Mouse (Mus musculus): ENCODE measurements around the gene Epb41l1. TPM values are rescaled to one million over a fixed set of nuclear protein-coding genes. Genes with fewer than 3 reads are reported as not detected.

The Epb41l1 gene
- total and polyA plus RNA-seq, 3 experiments = 7.3 to 8.2 (median 7.6) TPM

- H3K4me3 ChIP-seq = no peak overlapping the region
- peaks cover 3% of the 10 kb centered on the region; the same call in 1 of the 2 replicates for H3K4me1 ChIP-seq (ENCODE audit: control insufficient read depth, insufficient read depth, low read length)
- peak overlapping the region; percentile 78 for H3K27ac ChIP-seq
- H3K27me3 ChIP-seq (ENCODE audit: control insufficient read depth, insufficient read depth, low read length) = no peaks in the 10 kb centered on the region
- peak; percentile 59 to 72 for DNase-seq
- TF ChIP-seq CTCF (IDR thresholded peaks at IDR 0.05) = no peak
- TF ChIP-seq EP300 (IDR thresholded peaks at IDR 0.05; ENCODE audit: insufficient read depth, low read depth, low read length) = peak; percentile 72; the same call in 1 of the 2 replicates
- intact Hi-C loops (cut with DNase I) = loop anchor here (1.0 kb wide), 2 partner anchors 41 to 120 kb away; no protein-coding TSS in a partner anchor
- H3K36me3 ChIP-seq (ENCODE audit: control insufficient read depth, insufficient read depth, low read length) = no peaks in the 10 kb centered on the region
- H3K9ac ChIP-seq (ENCODE audit: low read depth, low read length) = no peak overlapping the region
- H3K79me2 ChIP-seq (replicated peaks; ENCODE audit: control insufficient read depth, insufficient read depth, low read length) = no peaks in the 10 kb centered on the region
- 29% methylated on average over 14 of the region's 14 CpGs for WGBS
Observed at GRCm38 (mm10) chr2:156584797-156585471, 164.2 kb downstream of the Epb41l1 start.

- H3K36me3 ChIP-seq (ENCODE audit: control insufficient read depth, insufficient read depth, low read length) = no peaks in the 10 kb centered on the region
- no peak overlapping the region for H3K27ac ChIP-seq
- H3K4me3 ChIP-seq = no peak overlapping the region
- WGBS = 87% methylated on average over 9 of the region's 9 CpGs
- intact Hi-C loops (cut with DNase I) = no loop called here
- no peaks in the 10 kb centered on the region for H3K27me3 ChIP-seq (ENCODE audit: control insufficient read depth, insufficient read depth, low read length)
- TF ChIP-seq POLR2A (IDR thresholded peaks at IDR 0.05; ENCODE audit: insufficient read depth, low read depth, low read length) (no peak), CTCF (IDR thresholded peaks at IDR 0.05) (no peak), EP300 (IDR thresholded peaks at IDR 0.05; ENCODE audit: insufficient read depth, low read depth, low read length) (no peak)
- no peak for DNase-seq
- no peak overlapping the region for H3K9ac ChIP-seq (ENCODE audit: low read depth, low read length)
- H3K4me1 ChIP-seq (ENCODE audit: control insufficient read depth, insufficient read depth, low read length) = 0 out of 2 replicates have a peak, but pooled peaks cover under 1% of the 10 kb centered on the region
- no peaks in the 10 kb centered on the region for H3K79me2 ChIP-seq (replicated peaks; ENCODE audit: control insufficient read depth, insufficient read depth, low read length)
Observed at GRCm38 (mm10) chr2:156589481-156589880, 168.8 kb downstream of the Epb41l1 start.

Small RNAs within 50 kb of the gene (microRNA-seq; reads per million reads assigned to microRNA genes)
- gene Gm22758 = 0 reads per million in 2 experiments

Other genes starting within 250 kb of the Epb41l1 start
- gene Rbm39, start 240.7 kb upstream of the Epb41l1 start, total RNA-seq (2021) = 100 to 1,000 TPM; 124 to 143 TPM
- gene Rbm39, start 240.7 kb upstream of the Epb41l1 start, polyA plus RNA-seq (2012; rRNA removed) = 25.8 and 45.2 TPM in 2 replicates
- gene Phf20, start 224.4 kb upstream of the Epb41l1 start, total RNA-seq (2021) = 10 to 100 TPM; 15.6 to 20.0 TPM
- 7.1 and 8.9 TPM in 2 replicates for gene Phf20, start 224.4 kb upstream of the Epb41l1 start, polyA plus RNA-seq (2012; rRNA removed)
- gene Cnbd2, start 108.6 kb upstream of the Epb41l1 start, total RNA-seq (2021) = 1 to 10 TPM in 1 of 2 experiments, under 1 TPM in 1; 0.89 to 1.0 TPM
- 0.92 and 0.94 TPM in 2 replicates for gene Cnbd2, start 108.6 kb upstream of the Epb41l1 start, polyA plus RNA-seq (2012; rRNA removed)
- gene Scand1, start 108.2 kb upstream of the Epb41l1 start, total RNA-seq (2021) = 10 to 100 TPM; 78.9 to 85.9 TPM
- 18.9 and 46.2 TPM in 2 replicates for gene Scand1, start 108.2 kb upstream of the Epb41l1 start, polyA plus RNA-seq (2012; rRNA removed)
- 10 to 100 TPM; 21.0 to 22.7 TPM for gene Aar2, start 126.7 kb downstream of the Epb41l1 start, total RNA-seq (2021)
- 19.4 and 26.0 TPM in 2 replicates for gene Aar2, start 126.7 kb downstream of the Epb41l1 start, polyA plus RNA-seq (2012; rRNA removed)
- gene Dlgap4, start 192.8 kb downstream of the Epb41l1 start, total RNA-seq (2021) = 10 to 100 TPM; 31.3 to 32.5 TPM
- gene Dlgap4, start 192.8 kb downstream of the Epb41l1 start, polyA plus RNA-seq (2012; rRNA removed) = 61.0 and 61.5 TPM in 2 replicates

Data from heart, adult 2 months (tissue).